Mouse (Mus musculus) heart, postnatal 36 days (tissue): ENCODE results near the gene Blcap. TPM values are rescaled to one million over a fixed set of nuclear protein-coding genes. Genes with fewer than 3 reads are reported as not detected.
A peak's percentile ranks its signal among the peaks of the same experiment; 100 is the strongest.

Experiments
- DNase-seq, 2 experiments: peaks; one replicate each; pipeline ENCODE4 v3.0.0; 2021 to 2022
- intact Hi-C: fragments of 180-260 bp; cut with DNase I; formaldehyde crosslinking; loops from one replicate; pipeline ENCODE4 v1.15.1; 2025
- total RNA-seq, 2 experiments: library from RNA; stranded (reverse); gene quantifications; 2 replicates each; pipeline ENCODE4 v1.2.3; 2021

The Blcap gene
- total RNA-seq, 2 experiments from 2014 or later = 46.0 to 53.7 TPM

- intact Hi-C loops = no loop called here
- no peak for DNase-seq
These were observed 10.8 kb downstream of the Blcap start for GRCm38 (mm10) chr2:157560302-157560701.

GRCm38 (mm10) chr2:157559858-157560257, 11.2 kb downstream of the Blcap start, which contains the start of gene Nnat:
Gene Nnat, plus strand, starts transcription at chr2:157560078.
- no peak for DNase-seq
- intact Hi-C loops = no loop called here

- intact Hi-C loops = no loop called here
These were observed 11.6 kb downstream of the Blcap start for GRCm38 (mm10) chr2:157559440-157559839.

GRCm38 (mm10) chr2:157558520-157558919, 12.6 kb downstream of the Blcap start:
- no peak for DNase-seq

More at GRCm38 (mm10) chr2:157559440-157559839, 11.6 kb downstream of the Blcap start:
- DNase-seq = no peak

GRCm38 (mm10) chr2:157558051-157558450, 13.0 kb downstream of the Blcap start:
- DNase-seq = no peak
- intact Hi-C loops = no loop called here

More at GRCm38 (mm10) chr2:157558520-157558919, 12.6 kb downstream of the Blcap start:
- intact Hi-C loops = no loop called here

- no peak for DNase-seq
- intact Hi-C loops = no loop called here
These were observed 14.9 kb downstream of the Blcap start for GRCm38 (mm10) chr2:157556074-157556698.

- DNase-seq = no peak
- intact Hi-C loops = no loop called here
These were observed 18.8 kb downstream of the Blcap start for GRCm38 (mm10) chr2:157552158-157552886.

GRCm38 (mm10) chr2:157550292-157550691, 20.8 kb downstream of the Blcap start:
- no peak for DNase-seq
- intact Hi-C loops = no loop called here

- intact Hi-C loops = no loop called here
- no peak for DNase-seq
These were observed 24.4 kb downstream of the Blcap start for GRCm38 (mm10) chr2:157546686-157547085.

- no peak for DNase-seq
- intact Hi-C loops = no loop called here
These were observed 26.7 kb downstream of the Blcap start for GRCm38 (mm10) chr2:157544333-157544888.

- intact Hi-C loops = no loop called here
- no peak for DNase-seq
These were observed 28.7 kb downstream of the Blcap start for GRCm38 (mm10) chr2:157542415-157542814.

- intact Hi-C loops = no loop called here
- no peak for DNase-seq
These were observed 29.4 kb downstream of the Blcap start for GRCm38 (mm10) chr2:157541631-157542030.

GRCm38 (mm10) chr2:157540953-157541569, 30.0 kb downstream of the Blcap start:
- intact Hi-C loops = no loop called here
- DNase-seq = no peak

GRCm38 (mm10) chr2:157540073-157540952, 30.8 kb downstream of the Blcap start:
- intact Hi-C loops = no loop called here
- DNase-seq = peak; percentile 59 to 66

GRCm38 (mm10) chr2:157537118-157537517, 34.0 kb downstream of the Blcap start:
- DNase-seq = no peak
- intact Hi-C loops = no loop called here

- intact Hi-C loops = no loop called here
- DNase-seq = no peak
These were observed 34.5 kb downstream of the Blcap start for GRCm38 (mm10) chr2:157536476-157537081.

GRCm38 (mm10) chr2:157534163-157534562, 36.9 kb downstream of the Blcap start:
- DNase-seq = no peak
- intact Hi-C loops = no loop called here

GRCm38 (mm10) chr2:157531681-157532426, 39.2 kb downstream of the Blcap start:
- DNase-seq = no peak
- intact Hi-C loops = no loop called here
